Comparison of ENCODE assay signal across 8 mouse cellular contexts in the genomic region with DNA sequence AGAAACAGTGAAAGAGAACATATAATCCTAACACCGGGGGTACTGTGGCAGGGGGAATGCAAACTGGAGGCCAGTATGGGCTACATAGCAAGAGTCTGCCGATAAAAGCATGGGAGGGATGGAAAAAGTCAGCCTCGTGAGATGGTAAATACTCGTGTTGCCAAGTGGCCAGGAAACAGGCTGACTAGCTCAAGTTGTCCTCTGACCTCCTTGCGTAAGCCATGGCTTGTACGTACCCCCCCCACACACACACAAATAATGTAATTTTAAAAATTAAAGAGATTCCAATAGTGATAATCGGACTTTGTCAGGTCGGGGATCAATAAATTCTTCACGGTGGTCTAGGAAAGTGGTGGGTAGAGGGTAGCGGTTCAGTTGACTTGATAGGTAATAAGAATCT. TPM values are rescaled to one million over a fixed set of nuclear protein-coding genes. Genes with fewer than 3 reads are reported as not detected.
DNase-seq lines count a peak whose midpoint lies in the region; ATAC-seq and TF ChIP-seq lines count a peak whose summit lies in the region.
"Had no signal": no experiment of that assay in that cellular context is flagged by ENCODE, and none has a peak within 500 bp of the region (broad histone marks: within the 10 kb centered on the region; RNA-seq: fewer than 3 reads in every experiment).

No protein-coding gene starts in this region.

- no peak overlapping the region for H3K27ac ChIP-seq in ES-E14 (ENCODE audit: insufficient read depth, low read depth, low read length, poor library complexity, severe bottlenecking)
- H3K27ac ChIP-seq in forebrain, embryonic 11.5 days (ENCODE audit: low read depth, low read length) = no peak overlapping the region
- peak overlapping the region; percentile 77 for H3K27ac ChIP-seq in macrophage

- DNase-seq in A20 (ENCODE audit: low read depth, low spot score) = peak; percentile 63
- DNase-seq in ES-E14 (ENCODE audit: low read depth, low spot score) = no peak
- no peak for DNase-seq in forebrain, embryonic 11.5 days (ENCODE audit: low spot score)
- DNase-seq in kidney, adult 9 months = peak; percentile 63
- DNase-seq in frontal cortex, postnatal 10 days (ENCODE audit: low spot score in 2 of 2) = no peak
- DNase-seq in right cerebral cortex, adult 18-20 months = no peak

- under 1% methylated on average over 10 of the region's 10 CpGs for WGBS in forebrain, embryonic 11.5 days
- 0% methylated on average over 10 of the region's 10 CpGs for WGBS in macrophage (ENCODE audit: missing documents)

- peak overlapping the region; percentile 87 for H3K4me2 ChIP-seq in forebrain, embryonic 11.5 days (ENCODE audit: low read depth, low read length, severe bottlenecking)

- peak overlapping the region; percentile 84 to 96 for H3K4me3 ChIP-seq in ES-E14 (ENCODE audit: insufficient read depth in 1 of 2, low read depth in 1 of 2, low read length in 2 of 2, poor library complexity in 1 of 2, severe bottlenecking in 1 of 2)
- peak overlapping the region; percentile 60 for H3K4me3 ChIP-seq in forebrain, embryonic 11.5 days (ENCODE audit: low read depth, low read length)
- H3K4me3 ChIP-seq in macrophage (ENCODE audit: inconsistent target) = peak overlapping the region; percentile 78

- H3K79me2 ChIP-seq in macrophage (ENCODE audit: inconsistent target) = peaks cover 16% of the 10 kb centered on the region; the same call in 1 of the 2 replicates

- ATAC-seq in forebrain, embryonic 11.5 days (replicated peaks; ENCODE audit: low FRiP score) = no peak; the same call in 1 of the 2 replicates

- no peaks in the 10 kb centered on the region for H3K9me3 ChIP-seq in ES-E14 (ENCODE audit: control insufficient read depth, insufficient read depth, low read depth, low read length)
- no peaks in the 10 kb centered on the region for H3K9me3 ChIP-seq in forebrain, embryonic 11.5 days (ENCODE audit: control insufficient read depth, low read length)

- in situ Hi-C loops in ES-E14 (cut with MboI; ENCODE audit: low sequenced_read_pairs in 2 of 2, unreplicated experiment in 2 of 2) = no loop called here

- H3K4me1 ChIP-seq in ES-E14 (ENCODE audit: control insufficient read depth in 2 of 2, insufficient read depth in 2 of 2, low read length in 2 of 2, poor library complexity in 1 of 2) = peaks cover 13 to 14% of the 10 kb centered on the region in 2 experiments
- H3K4me1 ChIP-seq in forebrain, embryonic 11.5 days (replicated peaks; ENCODE audit: control insufficient read depth, insufficient read depth, low read length) = peaks cover 20% of the 10 kb centered on the region

- H3K36me3 ChIP-seq in ES-E14 (ENCODE audit: control insufficient read depth, insufficient read depth, low read length, poor library complexity, severe bottlenecking) = no peaks in the 10 kb centered on the region
- no peaks in the 10 kb centered on the region for H3K36me3 ChIP-seq in forebrain, embryonic 11.5 days (ENCODE audit: control insufficient read depth, insufficient read depth, low read length)
- no peaks in the 10 kb centered on the region for H3K36me3 ChIP-seq in macrophage (ENCODE audit: inconsistent target)

- H3K9ac ChIP-seq in ES-E14 (ENCODE audit: insufficient read depth, low read depth, low read length, poor library complexity, severe bottlenecking) = peak overlapping the region; percentile 82; the same call in 1 of the 2 replicates
- H3K9ac ChIP-seq in forebrain, embryonic 11.5 days (ENCODE audit: low read length) = peak overlapping the region; percentile 74

- peaks cover 13% of the 10 kb centered on the region for H3K27me3 ChIP-seq in forebrain, embryonic 11.5 days (ENCODE audit: control insufficient read depth, insufficient read depth, low read length)

TF ChIP-seq in ES-E14, 5 proteins besides CTCF, POLR2A, EP300 and RAD21:
- TF ChIP-seq HCFC1 (IDR thresholded peaks at IDR 0.05; ENCODE audit: borderline replicate concordance, insufficient read depth, low read length) (no peak), ZNF384 (IDR thresholded peaks at IDR 0.05; ENCODE audit: low read depth, low read length) (no peak), CHD2 (IDR thresholded peaks at IDR 0.05; ENCODE audit: low read depth, low read length) (no peak), ZC3H11A (IDR thresholded peaks at IDR 0.05; ENCODE audit: borderline replicate concordance, low read depth, low read length) (no peak), MAFK (IDR thresholded peaks at IDR 0.05; ENCODE audit: insufficient read depth, low read depth, low read length) (no peak)

RNA-seq across cellular contexts. Expression of a gene that starts 0.6 kb away (rescaled TPM):
- total RNA-seq in ES-E14 (2012; rRNA removed) = 5.7 and 8.1 TPM in 2 replicates
- 22.0 and 28.4 TPM in 2 replicates for polyA plus RNA-seq in forebrain, embryonic 11.5 days (2014; fragmentation: Nextera tagmentation; extraction: Ambion mirVana)
- 100 to 1,000 TPM in 4 of 26 experiments, 10 to 100 TPM in 22; 12.2 to 172 (median 71.1) TPM for total RNA-seq in macrophage (2018; cell fraction: chromatin; rRNA removed)
- total RNA-seq in macrophage (2018; cell fraction: cytosol; rRNA removed) = 10 to 100 TPM; 19.2 to 53.8 (median 30.2) TPM
- 10 to 100 TPM; 16.6 to 93.9 (median 44.1) TPM for total RNA-seq in macrophage (2018; cell fraction: nucleus; rRNA removed)
- 31.8 to 127 TPM (median 41.1 TPM) in 3 replicates for polyA plus RNA-seq in macrophage (2018)

RNA-seq across cellular contexts. Expression of a gene that starts 3.1 kb away (rescaled TPM):
- 0.67 and 1.1 TPM in 2 replicates for total RNA-seq in ES-E14 (2012; rRNA removed)
- polyA plus RNA-seq in forebrain, embryonic 11.5 days (2014; fragmentation: Nextera tagmentation; extraction: Ambion mirVana) = 1.9 and 2.4 TPM in 2 replicates
- total RNA-seq in macrophage (2018; cell fraction: chromatin; rRNA removed) = under 1 TPM in 1 of 26 experiments, not detected in 25; 0.32 TPM
- total RNA-seq in macrophage (2018; cell fraction: cytosol; rRNA removed) = under 1 TPM in 10 of 26 experiments, not detected in 16; 0.03 to 0.22 (median 0.09) TPM
- total RNA-seq in macrophage (2018; cell fraction: nucleus; rRNA removed) = under 1 TPM in 2 of 26 experiments, not detected in 24; 0.29 to 0.31 TPM
- 0.07 to 0.15 TPM in 2 of 3 replicates, not detected in the other for polyA plus RNA-seq in macrophage (2018)

RNA-seq across cellular contexts. Expression of a gene that starts 7.6 kb away (rescaled TPM):
- total RNA-seq in ES-E14 (2012; rRNA removed) = 2.6 and 4.6 TPM in 2 replicates
- 5.5 TPM in 2 replicates for polyA plus RNA-seq in forebrain, embryonic 11.5 days (2014; fragmentation: Nextera tagmentation; extraction: Ambion mirVana)
- total RNA-seq in macrophage (2018; cell fraction: chromatin; rRNA removed) = 10 to 100 TPM in 3 of 26 experiments, 1 to 10 TPM in 21, under 1 TPM in 2; 0.50 to 15.7 (median 3.9) TPM
- 10 to 100 TPM in 7 of 26 experiments, 1 to 10 TPM in 19; 4.2 to 11.2 (median 7.2) TPM for total RNA-seq in macrophage (2018; cell fraction: cytosol; rRNA removed)
- 10 to 100 TPM in 2 of 26 experiments, 1 to 10 TPM in 24; 2.0 to 12.9 (median 4.6) TPM for total RNA-seq in macrophage (2018; cell fraction: nucleus; rRNA removed)
- polyA plus RNA-seq in macrophage (2018) = 7.5 to 9.5 TPM (median 8.3 TPM) in 3 replicates

RNA-seq across cellular contexts. Expression of a gene that starts 16.6 kb away (rescaled TPM):
- 1.8 and 2.0 TPM in 2 replicates for total RNA-seq in ES-E14 (2012; rRNA removed)
- 1.0 TPM in 1 of 2 replicates, not detected in the other for polyA plus RNA-seq in forebrain, embryonic 11.5 days (2014; fragmentation: Nextera tagmentation; extraction: Ambion mirVana)
- total RNA-seq in macrophage (2018; cell fraction: chromatin; rRNA removed) = not detected
- total RNA-seq in macrophage (2018; cell fraction: cytosol; rRNA removed) = under 1 TPM in 8 of 26 experiments, not detected in 18; 0.19 to 0.52 (median 0.36) TPM
- not detected for total RNA-seq in macrophage (2018; cell fraction: nucleus; rRNA removed)
- polyA plus RNA-seq in macrophage (2018) = not detected in 3 replicates
- polyA plus RNA-seq: gonadal fat pad, adult 2 months had no signal

RNA-seq across cellular contexts. Expression of a gene that starts 35.6 kb away (rescaled TPM):
- 128 and 161 TPM in 2 replicates for total RNA-seq in ES-E14 (2012; rRNA removed)
- polyA plus RNA-seq in forebrain, embryonic 11.5 days (2014; fragmentation: Nextera tagmentation; extraction: Ambion mirVana) = 45.5 and 46.3 TPM in 2 replicates
- 100 to 1,000 TPM in 9 of 26 experiments, 10 to 100 TPM in 16, 1 to 10 TPM in 1; 8.8 to 741 (median 70.0) TPM for total RNA-seq in macrophage (2018; cell fraction: chromatin; rRNA removed)
- 100 to 1,000 TPM in 16 of 26 experiments, 10 to 100 TPM in 10; 12.9 to 504 (median 163) TPM for total RNA-seq in macrophage (2018; cell fraction: cytosol; rRNA removed)
- total RNA-seq in macrophage (2018; cell fraction: nucleus; rRNA removed) = 100 to 1,000 TPM in 11 of 26 experiments, 10 to 100 TPM in 15; 14.5 to 587 (median 82.2) TPM
- 198 to 536 TPM (median 239 TPM) in 3 replicates for polyA plus RNA-seq in macrophage (2018)

Comparison
In these comparisons a context has a peak if more than half of its experiments do, and no peak if none do; other contexts are left out.
1. DNase-seq: peak in A20 (single experiment) and kidney, adult 9 months (single experiment); none in ES-E14 (single experiment), forebrain, embryonic 11.5 days (single experiment), frontal cortex, postnatal 10 days (0 of 2) and right cerebral cortex, adult 18-20 months (single experiment).
2. Peak in every context shown above with its lines, with median percentiles within 50 percentile points of each other: H3K4me3 ChIP-seq.